Mouse (Mus musculus): Measurements from ENCODE around the gene Arhgef6. TPM values are rescaled to one million over a fixed set of nuclear protein-coding genes. Genes with fewer than 3 reads are reported as not detected.

Arhgef6 gene
- polyA plus RNA-seq, 2 experiments, result 4.7 to 7.0 TPM

- Histone ChIP-seq H3K4me2 (ENCODE audit: low read depth) (no peak overlapping the region), H3K27ac (no peak overlapping the region), H3K36me3 (replicated peaks; ENCODE audit: control insufficient read depth, insufficient read depth, low read depth) (no peaks in the 10 kb centered on the region), H3K27me3 (ENCODE audit: control insufficient read depth, insufficient read depth, low read length) (no peaks in the 10 kb centered on the region), H3K4me3 (ENCODE audit: insufficient read depth in 1 of 2, low read depth in 2 of 2, low read length in 2 of 2) (no peak overlapping the region), H3K9me3 (ENCODE audit: control insufficient read depth, low read length) (no peaks in the 10 kb centered on the region), H3K4me1 (replicated peaks; ENCODE audit: control insufficient read depth in 2 of 2, insufficient read depth in 2 of 2, low read length in 1 of 2) (no peaks in the 10 kb centered on the region), H3K9ac (replicated peaks) (no peak overlapping the region)
- TF ChIP-seq EP300 (IDR thresholded peaks at IDR 0.05; ENCODE audit: low read depth) (no peak), CTCF (IDR thresholded peaks at IDR 0.05; ENCODE audit: low read depth) (no peak)
- DNase-seq (ENCODE audit: low read depth in 3 of 3, low spot score in 3 of 3) (no peak), ATAC-seq (ENCODE audit: insufficient read depth) (no peak)
- WGBS (ENCODE audit: insufficient replicate concordance), result 22% methylated on average over 8 of the region's 8 CpGs
These were observed 151.2 kb downstream of the Arhgef6 start for GRCm38 (mm10) chrX:57187301-57187700.

- no peak overlapping the region for H3K9ac ChIP-seq (replicated peaks)
- 62% methylated on average over 3 of the region's 3 CpGs for WGBS (ENCODE audit: insufficient replicate concordance)
- H3K4me3 ChIP-seq (ENCODE audit: insufficient read depth in 1 of 2, low read depth in 2 of 2, low read length in 2 of 2), result no peak overlapping the region
- no peaks in the 10 kb centered on the region for H3K9me3 ChIP-seq (ENCODE audit: control insufficient read depth, low read length)
- TF ChIP-seq EP300 (IDR thresholded peaks at IDR 0.05; ENCODE audit: low read depth), result no peak
- no peak for TF ChIP-seq CTCF (IDR thresholded peaks at IDR 0.05; ENCODE audit: low read depth)
- no peaks in the 10 kb centered on the region for H3K36me3 ChIP-seq (replicated peaks; ENCODE audit: control insufficient read depth, insufficient read depth, low read depth)
- no peaks in the 10 kb centered on the region for H3K4me1 ChIP-seq (replicated peaks; ENCODE audit: control insufficient read depth in 2 of 2, insufficient read depth in 2 of 2, low read length in 1 of 2)
- H3K27me3 ChIP-seq (ENCODE audit: control insufficient read depth, insufficient read depth, low read length), result no peaks in the 10 kb centered on the region
- no peak overlapping the region for H3K4me2 ChIP-seq (ENCODE audit: low read depth)
- H3K27ac ChIP-seq, result no peak overlapping the region
- no peak for DNase-seq (ENCODE audit: low read depth in 3 of 3, low spot score in 3 of 3)
- ATAC-seq (ENCODE audit: insufficient read depth), result no peak
These were observed 155.2 kb downstream of the Arhgef6 start for GRCm38 (mm10) chrX:57183359-57183758.

GRCm38 (mm10) chrX:57182470-57182869, 156.1 kb downstream of the Arhgef6 start:
- WGBS (ENCODE audit: insufficient replicate concordance), result 41% methylated on average over 2 of the region's 2 CpGs
- Histone ChIP-seq H3K4me3 (ENCODE audit: insufficient read depth in 1 of 2, low read depth in 2 of 2, low read length in 2 of 2) (no peak overlapping the region), H3K4me2 (ENCODE audit: low read depth) (no peak overlapping the region), H3K9ac (replicated peaks) (no peak overlapping the region), H3K4me1 (replicated peaks; ENCODE audit: control insufficient read depth in 2 of 2, insufficient read depth in 2 of 2, low read length in 1 of 2) (no peaks in the 10 kb centered on the region), H3K27me3 (ENCODE audit: control insufficient read depth, insufficient read depth, low read length) (no peaks in the 10 kb centered on the region), H3K36me3 (replicated peaks; ENCODE audit: control insufficient read depth, insufficient read depth, low read depth) (no peaks in the 10 kb centered on the region), H3K27ac (no peak overlapping the region), H3K9me3 (ENCODE audit: control insufficient read depth, low read length) (no peaks in the 10 kb centered on the region)
- ATAC-seq (ENCODE audit: insufficient read depth) (no peak), DNase-seq (ENCODE audit: low read depth in 3 of 3, low spot score in 3 of 3) (no peak)
- TF ChIP-seq EP300 (IDR thresholded peaks at IDR 0.05; ENCODE audit: low read depth) (no peak), CTCF (IDR thresholded peaks at IDR 0.05; ENCODE audit: low read depth) (no peak)

Other genes with a start within 250 kb of the Arhgef6 start
- not detected in 2 replicates for gene Cd40lg, start 126.6 kb downstream of the Arhgef6 start, polyA plus RNA-seq (2012; rRNA removed)
- gene Cd40lg, start 126.6 kb downstream of the Arhgef6 start, polyA plus RNA-seq (2014; fragmentation: Nextera tagmentation; extraction: Ambion mirVana), result not detected in 2 replicates
- 13.0 and 20.6 TPM in 2 replicates for gene Rbmx, start 54.3 kb upstream of the Arhgef6 start, polyA plus RNA-seq (2012; rRNA removed)
- 22.5 TPM in 2 replicates for gene Rbmx, start 54.3 kb upstream of the Arhgef6 start, polyA plus RNA-seq (2014; fragmentation: Nextera tagmentation; extraction: Ambion mirVana)
- not detected in 2 replicates for gene Gm364, start 70.4 kb upstream of the Arhgef6 start, polyA plus RNA-seq (2012; rRNA removed)
- gene Gm364, start 70.4 kb upstream of the Arhgef6 start, polyA plus RNA-seq (2014; fragmentation: Nextera tagmentation; extraction: Ambion mirVana), result not detected in 2 replicates
- gene Gpr101, start 165.0 kb upstream of the Arhgef6 start, polyA plus RNA-seq (2012; rRNA removed), result not detected in 2 replicates
- not detected in 2 replicates for gene Gpr101, start 165.0 kb upstream of the Arhgef6 start, polyA plus RNA-seq (2014; fragmentation: Nextera tagmentation; extraction: Ambion mirVana)